Mouse (Mus musculus): ENCODE data around the gene Fras1.

DNA sequence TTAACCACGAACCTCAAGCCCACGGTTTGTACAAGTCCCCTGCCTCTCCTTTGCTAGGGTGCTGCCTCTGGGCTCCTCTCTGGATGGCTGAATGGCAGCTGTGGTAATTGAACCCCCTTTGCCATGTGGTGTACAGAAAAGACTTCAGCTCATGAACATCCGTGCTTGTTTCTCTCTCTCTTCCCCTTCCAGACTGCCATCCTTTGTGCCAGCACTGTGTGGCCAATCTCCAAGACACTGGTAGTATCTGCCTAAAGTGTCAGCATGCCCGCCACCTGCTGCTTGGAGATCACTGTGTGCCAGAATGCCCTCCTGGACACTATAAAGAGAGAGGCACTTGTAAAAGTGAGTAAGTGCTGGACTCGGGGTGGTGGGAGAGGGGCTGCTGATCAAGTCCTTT, 262.1 kb downstream of the Fras1 start:
- TF ChIP-seq POLR2A (IDR thresholded peaks at IDR 0.05; ENCODE audit: borderline replicate concordance, low read depth, low read length) (no peak), CTCF (IDR thresholded peaks at IDR 0.05; ENCODE audit: low read depth, low read length) (no peak)
